Mouse (Mus musculus) kidney, adult 2 months (tissue): Measurements from ENCODE around the gene Man2b2.

Experiments used
- CTCF ChIP-seq: fragments of 200-500 bp; conservative IDR thresholded peaks from 2 replicates; pipeline ENCODE4 v1.5.1; 2011; ENCODE audit warnings: low read depth, mild to moderate bottlenecking, control low read depth, low read length, moderate library complexity, mixed read lengths; ENCODE audit not compliant: insufficient read depth, insufficient read length
- POLR2A ChIP-seq: fragments of 200-500 bp; IDR thresholded peaks from one replicate; pipeline ENCODE4 v1.6.1; 2011; ENCODE audit warnings: low read depth, low read length, control low read depth

- no peak for TF ChIP-seq POLR2A
- no peak for TF ChIP-seq CTCF
Measured at GRCm38 (mm10) chr5:36844490-36844889, 14.0 kb upstream of the Man2b2 start.
